ENCODE assay signal across 9 mouse cellular contexts in genomic region chr7:45709036-45709435, GRCm38 (mm10). TPM values are rescaled to one million over a fixed set of nuclear protein-coding genes. Genes with fewer than 3 reads are reported as not detected.
DNase-seq lines count a peak whose midpoint lies in the region; ATAC-seq and TF ChIP-seq lines count a peak whose summit lies in the region.
"Had no signal": no experiment of that assay in that cellular context is flagged by ENCODE, and none has a peak within 500 bp of the region (broad histone marks: within the 10 kb centered on the region; RNA-seq: fewer than 3 reads in every experiment).

No protein-coding gene starts in this region.

- TF ChIP-seq POLR2A in cerebellum, adult 2 months (IDR thresholded peaks at IDR 0.05; ENCODE audit: borderline replicate concordance, insufficient read depth, low read length) = no peak

- no peaks in the 10 kb centered on the region for H3K27me3 ChIP-seq in cerebellum, adult 2 months (ENCODE audit: control insufficient read depth, insufficient read depth, low read length)
- H3K27me3 ChIP-seq in lung, embryonic 14.5 days (ENCODE audit: insufficient read depth, low read length) = no peaks in the 10 kb centered on the region
- H3K27me3 ChIP-seq in hindbrain, embryonic 13.5 days = no peaks in the 10 kb centered on the region
- no peaks in the 10 kb centered on the region for H3K27me3 ChIP-seq in midbrain, postnatal 0 days (ENCODE audit: insufficient read depth, low read length)

- DNase-seq in cerebellum, adult 2 months = peak; percentile 27 to 31
- no peak for DNase-seq in cerebellum, postnatal 36 days
- DNase-seq in lung, embryonic 14.5 days = peak; percentile 42
- no peak for DNase-seq in lung, postnatal 14 days
- DNase-seq in midbrain, postnatal 0 days (ENCODE audit: low spot score) = peak; percentile 76
- no peak for DNase-seq in spleen, postnatal 10 days (ENCODE audit: low spot score in 2 of 2)
- no peak for DNase-seq in left cerebral cortex, postnatal 4 days

- no peak for ATAC-seq in lung, embryonic 14.5 days (ENCODE audit: insufficient read depth)
- no peak for ATAC-seq in hindbrain, embryonic 13.5 days (ENCODE audit: low FRiP score)
- 0 out of 2 replicates have a peak, but pooled peaks have one; percentile 4 for ATAC-seq in midbrain, postnatal 0 days (ENCODE audit: low FRiP score)

- H3K9me3 ChIP-seq in lung, embryonic 14.5 days (ENCODE audit: low read depth, low read length) = no peaks in the 10 kb centered on the region
- no peaks in the 10 kb centered on the region for H3K9me3 ChIP-seq in hindbrain, embryonic 13.5 days
- no peaks in the 10 kb centered on the region for H3K9me3 ChIP-seq in midbrain, postnatal 0 days (ENCODE audit: low read length)

- H3K36me3 ChIP-seq in lung, embryonic 14.5 days (ENCODE audit: insufficient read depth) = peaks cover 45% of the 10 kb centered on the region
- peaks cover 40% of the 10 kb centered on the region for H3K36me3 ChIP-seq in hindbrain, embryonic 13.5 days
- peaks cover 32% of the 10 kb centered on the region for H3K36me3 ChIP-seq in midbrain, postnatal 0 days (ENCODE audit: insufficient read depth, low read length)

- H3K4me3 ChIP-seq in cerebellum, adult 2 months (replicated peaks; ENCODE audit: insufficient read depth, low read depth, low read length) = no peak overlapping the region
- H3K4me3 ChIP-seq in lung, embryonic 14.5 days (ENCODE audit: low read depth, low read length) = no peak overlapping the region
- no peak overlapping the region for H3K4me3 ChIP-seq in hindbrain, embryonic 13.5 days
- H3K4me3 ChIP-seq in midbrain, postnatal 0 days (ENCODE audit: low read depth, low read length) = no peak overlapping the region

- H3K27ac ChIP-seq in cerebellum, adult 2 months (ENCODE audit: insufficient read depth, low read length) = peak overlapping the region; percentile 64; the same call in 1 of the 2 replicates
- H3K27ac ChIP-seq in lung, embryonic 14.5 days (ENCODE audit: low read depth) = no peak overlapping the region
- peak overlapping the region; percentile 75 for H3K27ac ChIP-seq in hindbrain, embryonic 13.5 days
- peak overlapping the region; percentile 69; the same call in 1 of the 2 replicates for H3K27ac ChIP-seq in midbrain, postnatal 0 days (ENCODE audit: low read depth, low read length)

- WGBS in cerebellum, adult 2 months = 23% methylated on average over 6 of the region's 6 CpGs
- 34% methylated on average over 6 of the region's 6 CpGs for WGBS in lung, embryonic 14.5 days
- WGBS in hindbrain, embryonic 13.5 days = 26% methylated on average over 6 of the region's 6 CpGs
- 24% methylated on average over 6 of the region's 6 CpGs for WGBS in midbrain, postnatal 0 days

- H3K4me2 ChIP-seq in lung, embryonic 14.5 days = no peak overlapping the region
- H3K4me2 ChIP-seq in hindbrain, embryonic 13.5 days = peak overlapping the region; percentile 97
- no peak overlapping the region for H3K4me2 ChIP-seq in midbrain, postnatal 0 days (ENCODE audit: low read depth, low read length, poor library complexity, severe bottlenecking)

- peaks cover 32% of the 10 kb centered on the region for H3K4me1 ChIP-seq in cerebellum, adult 2 months (ENCODE audit: control insufficient read depth, insufficient read depth, low read length)
- peaks cover 23% of the 10 kb centered on the region for H3K4me1 ChIP-seq in lung, embryonic 14.5 days (ENCODE audit: insufficient read depth)
- peaks cover 68% of the 10 kb centered on the region for H3K4me1 ChIP-seq in hindbrain, embryonic 13.5 days (replicated peaks)
- peaks cover 26% of the 10 kb centered on the region for H3K4me1 ChIP-seq in midbrain, postnatal 0 days (ENCODE audit: insufficient read depth, low read length)

- intact Hi-C loops in left cerebral cortex, postnatal 4 days (cut with DNase I) = no loop called here

- no peak overlapping the region for H3K9ac ChIP-seq in lung, embryonic 14.5 days
- H3K9ac ChIP-seq in hindbrain, embryonic 13.5 days = peak overlapping the region; percentile 80
- no peak overlapping the region for H3K9ac ChIP-seq in midbrain, postnatal 0 days (replicated peaks; ENCODE audit: low read length, poor library complexity, severe bottlenecking)

- no peak for TF ChIP-seq CTCF in cerebellum, adult 2 months (IDR thresholded peaks at IDR 0.05; ENCODE audit: borderline replicate concordance, insufficient read depth, low read depth, low read length)
- TF ChIP-seq CTCF in lung, embryonic 14.5 days (IDR thresholded peaks at IDR 0.05; ENCODE audit: low read depth) = no peak
- TF ChIP-seq CTCF in midbrain, postnatal 0 days (IDR thresholded peaks at IDR 0.05) = peak; percentile 25; the same call in 1 of the 2 replicates

RNA-seq across cellular contexts. Expression of gene Dbp, which starts 4.1 kb away (rescaled TPM):
- polyA plus RNA-seq in cerebellum, adult 2 months (2012; rRNA removed) = 222 and 239 TPM in 2 replicates
- polyA plus RNA-seq in lung, embryonic 14.5 days (2014; fragmentation: Nextera tagmentation; extraction: Ambion mirVana) = 2.1 TPM in 2 replicates
- 2.9 and 3.6 TPM in 2 replicates for polyA plus RNA-seq in hindbrain, embryonic 13.5 days (2015; fragmentation: Nextera tagmentation; extraction: Ambion mirVana)
- total RNA-seq in midbrain, postnatal 0 days (2014; rRNA removed) = 8.4 and 9.6 TPM in 2 replicates
- polyA plus RNA-seq in midbrain, postnatal 0 days (2015; fragmentation: Nextera tagmentation; extraction: Ambion mirVana) = 4.6 and 4.8 TPM in 2 replicates
- total RNA-seq in left cerebral cortex, postnatal 4 days (2021) = 10 to 100 TPM; 19.1 to 22.2 TPM

RNA-seq across cellular contexts. Expression of gene Rpl18, which starts 6.2 kb away (rescaled TPM):
- polyA plus RNA-seq in cerebellum, adult 2 months (2012; rRNA removed) = 350 and 359 TPM in 2 replicates
- 1,245 and 1,303 TPM in 2 replicates for polyA plus RNA-seq in lung, embryonic 14.5 days (2014; fragmentation: Nextera tagmentation; extraction: Ambion mirVana)
- 626 and 633 TPM in 2 replicates for polyA plus RNA-seq in hindbrain, embryonic 13.5 days (2015; fragmentation: Nextera tagmentation; extraction: Ambion mirVana)
- total RNA-seq in midbrain, postnatal 0 days (2014; rRNA removed) = 801 and 989 TPM in 2 replicates
- 473 and 492 TPM in 2 replicates for polyA plus RNA-seq in midbrain, postnatal 0 days (2015; fragmentation: Nextera tagmentation; extraction: Ambion mirVana)
- total RNA-seq in left cerebral cortex, postnatal 4 days (2021) = 100 to 1,000 TPM; 640 to 672 TPM

RNA-seq across cellular contexts. Expression of gene Sphk2, which starts 8.8 kb away (rescaled TPM):
- polyA plus RNA-seq in cerebellum, adult 2 months (2012; rRNA removed) = 27.7 and 29.3 TPM in 2 replicates
- polyA plus RNA-seq in lung, embryonic 14.5 days (2014; fragmentation: Nextera tagmentation; extraction: Ambion mirVana) = 21.9 and 23.8 TPM in 2 replicates
- 24.1 and 25.0 TPM in 2 replicates for polyA plus RNA-seq in hindbrain, embryonic 13.5 days (2015; fragmentation: Nextera tagmentation; extraction: Ambion mirVana)
- 22.4 and 23.5 TPM in 2 replicates for total RNA-seq in midbrain, postnatal 0 days (2014; rRNA removed)
- 15.8 and 18.1 TPM in 2 replicates for polyA plus RNA-seq in midbrain, postnatal 0 days (2015; fragmentation: Nextera tagmentation; extraction: Ambion mirVana)
- 10 to 100 TPM; 23.6 to 24.6 TPM for total RNA-seq in left cerebral cortex, postnatal 4 days (2021)

RNA-seq across cellular contexts. Expression of gene Car11, which starts 9.4 kb away (rescaled TPM):
- 164 and 166 TPM in 2 replicates for polyA plus RNA-seq in cerebellum, adult 2 months (2012; rRNA removed)
- 2.0 and 4.3 TPM in 2 replicates for polyA plus RNA-seq in lung, embryonic 14.5 days (2014; fragmentation: Nextera tagmentation; extraction: Ambion mirVana)
- polyA plus RNA-seq in hindbrain, embryonic 13.5 days (2015; fragmentation: Nextera tagmentation; extraction: Ambion mirVana) = 38.5 and 41.6 TPM in 2 replicates
- total RNA-seq in midbrain, postnatal 0 days (2014; rRNA removed) = 118 and 130 TPM in 2 replicates
- polyA plus RNA-seq in midbrain, postnatal 0 days (2015; fragmentation: Nextera tagmentation; extraction: Ambion mirVana) = 107 and 114 TPM in 2 replicates
- total RNA-seq in left cerebral cortex, postnatal 4 days (2021) = 100 to 1,000 TPM; 136 to 144 TPM
- total RNA-seq: neutrophil, adult 5-6 weeks had no signal

RNA-seq across cellular contexts. Expression of gene Fam83e, which starts 12.0 kb away (rescaled TPM):
- polyA plus RNA-seq in cerebellum, adult 2 months (2012; rRNA removed) = 0.25 and 0.31 TPM in 2 replicates
- polyA plus RNA-seq in lung, embryonic 14.5 days (2014; fragmentation: Nextera tagmentation; extraction: Ambion mirVana) = 0.92 and 1.1 TPM in 2 replicates
- polyA plus RNA-seq in hindbrain, embryonic 13.5 days (2015; fragmentation: Nextera tagmentation; extraction: Ambion mirVana) = 0.48 and 0.83 TPM in 2 replicates
- 0.14 TPM in 1 of 2 replicates, not detected in the other for total RNA-seq in midbrain, postnatal 0 days (2014; rRNA removed)
- polyA plus RNA-seq in midbrain, postnatal 0 days (2015; fragmentation: Nextera tagmentation; extraction: Ambion mirVana) = 0.16 and 0.25 TPM in 2 replicates
- 1 to 10 TPM in 1 of 2 experiments, under 1 TPM in 1; 0.62 to 1.1 TPM for total RNA-seq in left cerebral cortex, postnatal 4 days (2021)

Comparison
In these comparisons a context has a peak if more than half of its experiments do, and no peak if none do; other contexts are left out.
1. DNase-seq: peak in cerebellum, adult 2 months (2 of 2), lung, embryonic 14.5 days (single experiment) and midbrain, postnatal 0 days (single experiment); none in cerebellum, postnatal 36 days (0 of 2), lung, postnatal 14 days (single experiment), spleen, postnatal 10 days (0 of 2) and left cerebral cortex, postnatal 4 days (single experiment).
2. RNA of gene Dbp, which starts 4.1 kb away (polyA plus RNA-seq): 222 to 239 TPM in cerebellum, adult 2 months; 4.6 to 4.8 TPM in midbrain, postnatal 0 days, 2.9 to 3.6 TPM in hindbrain, embryonic 13.5 days and 2.1 TPM in lung, embryonic 14.5 days; every median in the first group is over 10 times any median in the second.